Mouse (Mus musculus) MEL (cell line): Measurements from ENCODE around the gene Prrt3. TPM values are rescaled to one million over a fixed set of nuclear protein-coding genes. Genes with fewer than 3 reads are reported as not detected.

Source experiments
- DNase-seq: peaks from one replicate; pipeline ENCODE4 v3.0.0; 2011; ENCODE audit warnings: low read depth, low spot score
- H3K27ac ChIP-seq: 2 replicates; pipeline ENCODE4 v1.5.1; 2012; ENCODE audit warnings: low read depth, mild to moderate bottlenecking, control low read depth, low read length, moderate library complexity; ENCODE audit not compliant: control insufficient read depth
- H3K27me3 ChIP-seq, 2 experiments: fragments of 150-350 bp in 1 of 2; sonication (generic) in 1 of 2; 2 replicates each; pipeline ENCODE4 v1.6.1; 2012; ENCODE audit warnings: low read length in 2 of 2, mild to moderate bottlenecking in 2 of 2, improper control_type of control experiment in 1 of 2, moderate library complexity in 1 of 2; ENCODE audit not compliant: insufficient read depth in 2 of 2, control insufficient read depth in 1 of 2
- H3K36me3 ChIP-seq, 2 experiments: 2 replicates each; pipeline ENCODE4 v1.6.1; 2012 to 2014; ENCODE audit warnings: low read length in 2 of 2, improper control_type of control experiment in 1 of 2, inconsistent platforms in 1 of 2, mild to moderate bottlenecking in 1 of 2; ENCODE audit not compliant: insufficient read depth in 2 of 2, control insufficient read depth in 1 of 2
- H3K4me1 ChIP-seq, 2 experiments: fragments of 150-350 bp in 1 of 2; sonication (generic) in 1 of 2; 2 replicates each; pipeline ENCODE4 v1.6.1; 2012; ENCODE audit warnings: low read length in 2 of 2, improper control_type of control experiment in 1 of 2, mild to moderate bottlenecking in 1 of 2; ENCODE audit not compliant: insufficient read depth in 2 of 2, control insufficient read depth in 1 of 2
- H3K4me3 ChIP-seq, 2 experiments: fragments of 150-350 bp in 1 of 2; sonication (generic) in 1 of 2; 2 replicates each; pipeline ENCODE4 v1.5.1; 2012; ENCODE audit warnings: low read depth in 2 of 2, low read length in 2 of 2, mild to moderate bottlenecking in 2 of 2, moderate library complexity in 2 of 2, control low read depth in 1 of 2, improper control_type of control experiment in 1 of 2; ENCODE audit not compliant: control insufficient read depth in 1 of 2, insufficient read depth in 1 of 2
- H3K79me2 ChIP-seq: 2 replicates; pipeline ENCODE4 v1.6.1; 2012; ENCODE audit warnings: mild to moderate bottlenecking, low read length, moderate library complexity; ENCODE audit not compliant: control insufficient read depth, poor library complexity, insufficient read depth
- H3K9ac ChIP-seq: 2 replicates; pipeline ENCODE4 v1.6.1; 2012; ENCODE audit warnings: low read depth, mild to moderate bottlenecking, control low read depth, low read length, moderate library complexity; ENCODE audit not compliant: control insufficient read depth, poor library complexity, severe bottlenecking
- H3K9me3 ChIP-seq: fragments of 150-350 bp; sonication (generic); replicated peaks from 2 replicates; pipeline ENCODE4 v1.6.1; 2012; ENCODE audit warnings: mild to moderate bottlenecking, low read length, improper control_type of control experiment, moderate library complexity; ENCODE audit not compliant: insufficient read depth
- CHD2 ChIP-seq: IDR thresholded peaks from 2 replicates; pipeline ENCODE4 v1.6.1; 2011; ENCODE audit warnings: low read length, improper control_type of control experiment
- E2F4 ChIP-seq: IDR thresholded peaks from 2 replicates; pipeline ENCODE4 v1.6.1; 2011; ENCODE audit warnings: low read depth, low read length, improper control_type of control experiment, borderline replicate concordance
- EP300 ChIP-seq, 2 experiments: IDR thresholded peaks; 2 replicates each; pipeline ENCODE4 v1.6.1; 2011; ENCODE audit warnings: improper control_type of control experiment in 2 of 2, low read length in 2 of 2, low read depth in 1 of 2, mild to moderate bottlenecking in 1 of 2
- GABPA ChIP-seq: IDR thresholded peaks from 2 replicates; pipeline ENCODE4 v1.6.1; 2012; ENCODE audit warnings: low read depth, mild to moderate bottlenecking, inconsistent platforms, low read length, improper control_type of control experiment, moderate library complexity
- HCFC1 ChIP-seq: IDR thresholded peaks from 2 replicates; pipeline ENCODE4 v1.6.1; 2012; ENCODE audit warnings: low read depth, mild to moderate bottlenecking, inconsistent platforms, low read length, improper control_type of control experiment, moderate library complexity
- MAFK ChIP-seq: IDR thresholded peaks from 2 replicates; pipeline ENCODE4 v1.6.1; 2011; ENCODE audit warnings: low read depth, mild to moderate bottlenecking, low read length, improper control_type of control experiment, borderline replicate concordance
- MAX ChIP-seq: IDR thresholded peaks from 2 replicates; pipeline ENCODE4 v1.6.1; 2011; ENCODE audit warnings: low read length, improper control_type of control experiment
- NELFE ChIP-seq: IDR thresholded peaks from 2 replicates; pipeline ENCODE4 v1.6.1; 2011; ENCODE audit warnings: low read depth, low read length, improper control_type of control experiment
- NRF1 ChIP-seq: IDR thresholded peaks from 2 replicates; pipeline ENCODE4 v1.6.1; 2014; ENCODE audit warnings: low read depth, mild to moderate bottlenecking, inconsistent platforms, low read length, improper control_type of control experiment, moderate library complexity; ENCODE audit not compliant: poor library complexity, insufficient read depth, severe bottlenecking
- POLR2A ChIP-seq, 2 experiments: IDR thresholded peaks; 2 replicates each; pipeline ENCODE4 v1.6.1; 2011 to 2012; ENCODE audit warnings: low read length in 2 of 2, mild to moderate bottlenecking in 2 of 2, control low read depth in 1 of 2, improper control_type of control experiment in 1 of 2, low read depth in 1 of 2, moderate library complexity in 1 of 2; ENCODE audit not compliant: control insufficient read depth in 1 of 2, insufficient read depth in 1 of 2, poor library complexity in 1 of 2
- POLR2AphosphoS2 ChIP-seq: IDR thresholded peaks from 2 replicates; pipeline ENCODE4 v1.6.1; 2011; ENCODE audit warnings: low read length, improper control_type of control experiment
- TCF12 ChIP-seq: IDR thresholded peaks from 2 replicates; pipeline ENCODE4 v1.6.1; 2014; ENCODE audit warnings: low read depth, mild to moderate bottlenecking, inconsistent platforms, low read length, improper control_type of control experiment, moderate library complexity
- USF1 ChIP-seq: IDR thresholded peaks from 2 replicates; pipeline ENCODE4 v1.6.1; 2014; ENCODE audit warnings: low read depth, mild to moderate bottlenecking, inconsistent platforms, low read length, improper control_type of control experiment, moderate library complexity
- USF2 ChIP-seq, 2 experiments: IDR thresholded peaks; 2 replicates each; pipeline ENCODE4 v1.6.1; 2011 to 2012; ENCODE audit warnings: improper control_type of control experiment in 2 of 2, low read length in 2 of 2, borderline replicate concordance in 1 of 2, inconsistent platforms in 1 of 2, low read depth in 1 of 2, mild to moderate bottlenecking in 1 of 2; ENCODE audit not compliant: insufficient read depth in 1 of 2
- ZC3H11A ChIP-seq: IDR thresholded peaks from 2 replicates; pipeline ENCODE4 v1.6.1; 2012; ENCODE audit warnings: low read depth, mild to moderate bottlenecking, inconsistent platforms, low read length, improper control_type of control experiment
- polyA plus RNA-seq, 2 experiments: library from polyadenylated mRNA; stranded (reverse) in 1 of 2; unstranded in 1 of 2; fragments of >175 nt in 1 of 2; fragments of >200 nt in 1 of 2; gene quantifications; 2 replicates each; pipeline versions ENCODE4 v1.2.1 to v1.2.4; 2012; ENCODE audit warnings: low replicate concordance in 2 of 2, low read depth in 1 of 2; ENCODE audit not compliant: insufficient read length in 2 of 2, insufficient read depth in 1 of 2, missing spikeins in 1 of 2
- total RNA-seq: library from RNA; depleted of rRNA; stranded (reverse); fragments of 300-350 nt; gene quantifications from 2 replicates; pipeline ENCODE4 v1.2.3, GENCODE M21; 2012

Gene Prrt3
- total and polyA plus RNA-seq, 3 experiments = 0.08 to 0.10 TPM; not detected in 1

DNA sequence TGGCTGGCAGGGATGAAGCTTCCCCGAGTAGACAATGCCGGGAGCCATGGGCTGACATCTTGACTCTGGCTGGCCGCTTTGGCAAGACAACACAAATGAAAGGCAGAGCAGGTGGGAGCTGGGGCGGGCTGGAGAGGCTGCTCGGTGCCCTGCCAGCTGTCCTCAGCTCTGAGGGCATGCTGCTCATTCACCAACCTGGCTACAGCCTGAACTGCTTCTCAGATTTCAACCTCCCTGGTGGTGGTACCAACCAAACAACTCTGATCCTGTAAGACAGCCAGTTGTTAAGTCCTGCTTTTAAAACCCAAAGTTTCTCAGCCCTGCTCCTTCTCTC is 7.2 kb upstream of the Prrt3 start:
- no peaks in the 10 kb centered on the region for H3K79me2 ChIP-seq
- H3K9ac ChIP-seq = no peak overlapping the region
- peaks cover 0 to 2% of the 10 kb centered on the region in 2 experiments; a peak in 1 of 4 replicates for H3K36me3 ChIP-seq
- no peaks in the 10 kb centered on the region for H3K27me3 ChIP-seq
- H3K4me1 ChIP-seq = no peaks in the 10 kb centered on the region; a peak in 1 of 4 replicates
- H3K27ac ChIP-seq = no peak overlapping the region
- DNase-seq = no peak
- no peaks in the 10 kb centered on the region for H3K9me3 ChIP-seq
- H3K4me3 ChIP-seq = no peak overlapping the region
- TF ChIP-seq POLR2AphosphoS2 = no peak
- no peak for TF ChIP-seq E2F4
- TF ChIP-seq POLR2A (IDR thresholded peaks at IDR 0.05; ENCODE audit: control insufficient read depth in 1 of 2, insufficient read depth in 1 of 2, low read depth in 1 of 2, low read length in 2 of 2, poor library complexity in 1 of 2) = no peak
- TF ChIP-seq CHD2 = no peak
- no peak for TF ChIP-seq ZC3H11A
- no peak for TF ChIP-seq NELFE
- TF ChIP-seq GABPA = no peak
- no peak for TF ChIP-seq MAFK
- no peak for TF ChIP-seq USF2 (IDR thresholded peaks at IDR 0.05; ENCODE audit: borderline replicate concordance in 1 of 2, insufficient read depth in 1 of 2, low read depth in 1 of 2, low read length in 2 of 2)
- no peak for TF ChIP-seq NRF1

DNA sequence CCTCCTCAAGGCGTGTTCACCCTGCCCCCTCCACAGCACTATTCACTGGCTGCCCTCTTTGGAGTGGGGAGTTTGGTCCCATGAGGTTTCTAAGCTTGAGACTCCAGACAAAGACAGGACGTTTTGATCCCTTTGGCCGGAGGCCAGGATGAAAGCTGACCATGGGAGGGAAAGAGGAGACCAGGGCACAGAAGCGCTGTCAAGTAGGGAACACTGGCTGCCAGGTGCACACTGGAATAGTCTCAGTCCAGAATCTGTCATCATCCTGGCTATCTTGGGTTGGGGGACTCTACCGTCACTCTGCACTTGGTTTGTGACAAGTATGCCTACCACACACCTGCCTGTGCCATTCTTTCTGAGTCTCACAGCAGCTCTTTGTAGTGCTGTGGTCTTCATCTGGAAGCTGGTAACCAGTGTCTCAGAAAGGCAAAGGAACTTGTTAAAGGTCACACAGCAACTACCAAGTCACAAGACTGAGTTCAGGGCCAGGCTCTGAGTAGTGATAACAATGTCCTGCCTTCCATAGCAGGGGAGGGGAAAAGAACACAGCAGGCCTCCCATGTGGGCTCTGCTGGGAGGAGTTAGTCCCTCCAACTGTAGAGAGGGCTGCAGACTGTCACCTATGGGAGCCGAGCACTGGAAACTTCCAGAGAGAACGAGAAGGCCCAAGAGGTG is 6.7 kb upstream of the Prrt3 start:
- Histone ChIP-seq H3K36me3 (peaks cover 0 to 2% of the 10 kb centered on the region in 2 experiments; a peak in 1 of 4 replicates), H3K79me2 (no peaks in the 10 kb centered on the region), H3K9me3 (no peaks in the 10 kb centered on the region), H3K4me1 (no peaks in the 10 kb centered on the region; a peak in 1 of 4 replicates), H3K9ac (no peak overlapping the region), H3K27ac (no peak overlapping the region), H3K4me3 (no peak overlapping the region), H3K27me3 (no peaks in the 10 kb centered on the region)
- DNase-seq = peak; percentile 19
- no peak for TF ChIP-seq EP300 (IDR thresholded peaks at IDR 0.05; ENCODE audit: low read depth in 1 of 2, low read length in 2 of 2)
- no peak for TF ChIP-seq NELFE
- no peak for TF ChIP-seq USF1
- no peak for TF ChIP-seq HCFC1
- TF ChIP-seq GABPA = no peak
- TF ChIP-seq NRF1 = no peak
- no peak for TF ChIP-seq TCF12
- no peak for TF ChIP-seq MAX
